Mouse (Mus musculus) liver, embryonic 11.5 days (tissue): ENCODE measurements at regions not wholly inside any gene's neighbourhood (a gene's known extent, or its start where the extent isn't known, plus 50 kb on each side); places are given as distances from the start of the nearest gene placed in this dataset.

Experiments used
- ATAC-seq: fragments of 200-750 bp; cut with Nextera tagmentation; replicated peaks from 2 replicates; pipeline ENCODE4 v1.8.0; 2017; ENCODE audit warnings: moderate number of reproducible peaks, mild to moderate bottlenecking, moderate TSS enrichment, moderate library complexity; ENCODE audit not compliant: low FRiP score
- DNase-seq: peaks from one replicate; pipeline ENCODE4 v3.0.0-alpha.2; 2017; ENCODE audit warnings: low spot score
- H3K27ac ChIP-seq: fragments of 300-500 bp; sonication (generic); 2 replicates; pipeline ENCODE4 v1.5.1; 2014; ENCODE audit warnings: mild to moderate bottlenecking, low read depth, low read length, control low read depth
- H3K27me3 ChIP-seq: fragments of 300-500 bp; sonication (generic); replicated peaks from 2 replicates; pipeline ENCODE4 v1.6.1; 2014; ENCODE audit warnings: low read length, mixed read lengths; ENCODE audit not compliant: control insufficient read depth, insufficient read depth
- H3K36me3 ChIP-seq: fragments of 300-500 bp; sonication (generic); 2 replicates; pipeline ENCODE4 v1.6.1; 2014; ENCODE audit warnings: mild to moderate bottlenecking, low read length, moderate library complexity, mixed read lengths; ENCODE audit not compliant: control insufficient read depth, insufficient read depth
- H3K4me1 ChIP-seq: fragments of 300-500 bp; sonication (generic); replicated peaks from 2 replicates; pipeline ENCODE4 v1.6.1; 2014; ENCODE audit warnings: low read length, mixed read lengths; ENCODE audit not compliant: control insufficient read depth, insufficient read depth
- H3K4me2 ChIP-seq: fragments of 300-500 bp; sonication (generic); 2 replicates; pipeline ENCODE4 v1.6.1; 2014; ENCODE audit warnings: mild to moderate bottlenecking, control low read depth, moderate library complexity
- H3K4me3 ChIP-seq: fragments of 300-500 bp; sonication (generic); 2 replicates; pipeline ENCODE4 v1.5.1; 2014; ENCODE audit warnings: low read depth, low read length, control low read depth
- H3K9ac ChIP-seq: fragments of 300-500 bp; sonication (generic); 2 replicates; pipeline ENCODE4 v1.6.1; 2014; ENCODE audit warnings: low read depth, low read length, control low read depth
- H3K9me3 ChIP-seq: fragments of 300-500 bp; sonication (generic); 2 replicates; pipeline ENCODE4 v1.6.1; 2016; ENCODE audit warnings: low read length, inconsistent platforms, mixed read lengths; ENCODE audit not compliant: control insufficient read depth
- WGBS: fragments of 180-500 bp; shearing (Covaris S2); extraction: QIAGEN DNeasy Blood & Tissue Kit; methylation state at CpG from one replicate; pipeline ENCODE4 v1.1.7; 2014; 5-methylcytosine and 5-hydroxymethylcytosine counted together

GRCm38 (mm10) chr6:117430876-117431781 lies 262.8 kb downstream of the Cxcl12 start:
- H3K4me3 ChIP-seq: no peak overlapping the region
- DNase-seq: no peak
- H3K27ac ChIP-seq: no peak overlapping the region
- no peak overlapping the region for H3K4me2 ChIP-seq
- no peak for ATAC-seq
- H3K9me3 ChIP-seq: no peaks in the 10 kb centered on the region
- H3K9ac ChIP-seq: no peak overlapping the region
- H3K27me3 ChIP-seq: no peaks in the 10 kb centered on the region
- 64% methylated on average over 15 of the region's 15 CpGs for WGBS
- H3K4me1 ChIP-seq: 0 out of 2 replicates have a peak, but pooled peaks cover 4% of the 10 kb centered on the region
- no peaks in the 10 kb centered on the region for H3K36me3 ChIP-seq

- H3K27me3 ChIP-seq: no peaks in the 10 kb centered on the region
- WGBS: 76% methylated on average over 3 of the region's 3 CpGs
- H3K4me1 ChIP-seq: no peaks in the 10 kb centered on the region
- no peaks in the 10 kb centered on the region for H3K36me3 ChIP-seq
- no peaks in the 10 kb centered on the region for H3K9me3 ChIP-seq
- ATAC-seq (no peak), DNase-seq (no peak)
- H3K9ac ChIP-seq: no peak overlapping the region
- H3K4me2 ChIP-seq: no peak overlapping the region
- no peak overlapping the region for H3K4me3 ChIP-seq
- no peak overlapping the region for H3K27ac ChIP-seq
These were observed 268.5 kb downstream of the Cxcl12 start for GRCm38 (mm10) chr6:117436851-117437250.

- DNase-seq (no peak), ATAC-seq (no peak)
- Histone ChIP-seq H3K4me2 (no peak overlapping the region), H3K4me1 (no peaks in the 10 kb centered on the region), H3K36me3 (no peaks in the 10 kb centered on the region), H3K9me3 (no peaks in the 10 kb centered on the region), H3K27me3 (no peaks in the 10 kb centered on the region), H3K4me3 (no peak overlapping the region), H3K27ac (no peak overlapping the region), H3K9ac (no peak overlapping the region)
- WGBS: 71% methylated on average over 10 of the region's 10 CpGs
These were observed 269.2 kb downstream of the Cxcl12 start for GRCm38 (mm10) chr6:117437411-117438101.

- H3K4me1 ChIP-seq: no peaks in the 10 kb centered on the region
- no peak for DNase-seq
- no peak overlapping the region for H3K4me3 ChIP-seq
- H3K9me3 ChIP-seq: no peaks in the 10 kb centered on the region
- no peak overlapping the region for H3K4me2 ChIP-seq
- WGBS: 80% methylated on average over 3 of the region's 3 CpGs
- no peak for ATAC-seq
- no peak overlapping the region for H3K27ac ChIP-seq
- no peaks in the 10 kb centered on the region for H3K36me3 ChIP-seq
- H3K27me3 ChIP-seq: no peaks in the 10 kb centered on the region
- no peak overlapping the region for H3K9ac ChIP-seq
These were observed 280.3 kb downstream of the Cxcl12 start for GRCm38 (mm10) chr6:117448652-117449051.

GRCm38 (mm10) chr6:117451001-117451400 lies 282.7 kb downstream of the Cxcl12 start:
- no peak overlapping the region for H3K4me2 ChIP-seq
- no peaks in the 10 kb centered on the region for H3K9me3 ChIP-seq
- no peak overlapping the region for H3K27ac ChIP-seq
- DNase-seq (no peak), ATAC-seq (no peak)
- no peak overlapping the region for H3K9ac ChIP-seq
- WGBS: 70% methylated on average over 5 of the region's 5 CpGs
- H3K36me3 ChIP-seq: no peaks in the 10 kb centered on the region
- H3K27me3 ChIP-seq: no peaks in the 10 kb centered on the region
- no peak overlapping the region for H3K4me3 ChIP-seq
- no peaks in the 10 kb centered on the region for H3K4me1 ChIP-seq

GRCm38 (mm10) chr6:117460193-117460592 lies 291.9 kb downstream of the Cxcl12 start:
- no peak overlapping the region for H3K4me2 ChIP-seq
- ATAC-seq (no peak), DNase-seq (no peak)
- no peak overlapping the region for H3K27ac ChIP-seq
- H3K36me3 ChIP-seq: no peaks in the 10 kb centered on the region
- H3K9me3 ChIP-seq: no peaks in the 10 kb centered on the region
- H3K4me3 ChIP-seq: no peak overlapping the region
- H3K4me1 ChIP-seq: no peaks in the 10 kb centered on the region
- no peaks in the 10 kb centered on the region for H3K27me3 ChIP-seq
- 45% methylated on average over 5 of the region's 5 CpGs for WGBS
- H3K9ac ChIP-seq: no peak overlapping the region

GRCm38 (mm10) chr6:117465165-117465564 lies 296.8 kb downstream of the Cxcl12 start:
- Histone ChIP-seq H3K9me3 (no peaks in the 10 kb centered on the region), H3K27ac (no peak overlapping the region), H3K36me3 (no peaks in the 10 kb centered on the region), H3K27me3 (no peaks in the 10 kb centered on the region), H3K4me3 (no peak overlapping the region), H3K4me2 (no peak overlapping the region), H3K9ac (no peak overlapping the region), H3K4me1 (no peaks in the 10 kb centered on the region; the same call in 1 of the 2 replicates)
- no peak for ATAC-seq
- 77% methylated on average over 4 of the region's 4 CpGs for WGBS
- no peak for DNase-seq

- Histone ChIP-seq H3K36me3 (no peaks in the 10 kb centered on the region), H3K4me2 (no peak overlapping the region), H3K27me3 (no peaks in the 10 kb centered on the region), H3K9ac (no peak overlapping the region), H3K4me1 (no peaks in the 10 kb centered on the region; the same call in 1 of the 2 replicates), H3K4me3 (no peak overlapping the region), H3K9me3 (no peaks in the 10 kb centered on the region), H3K27ac (no peak overlapping the region)
- WGBS: 57% methylated on average over 5 of the region's 5 CpGs
- ATAC-seq (no peak), DNase-seq (no peak)
These were observed 297.4 kb downstream of the Cxcl12 start for GRCm38 (mm10) chr6:117465606-117466174.
